Mouse (Mus musculus) embryonic fibroblast, embryonic 13.5 days (primary cell): ENCODE measurements around the gene Cyp2g1.

Experiments
- CTCF ChIP-seq: IDR thresholded peaks from 2 replicates; pipeline ENCODE4 v1.5.1; 2011; ENCODE audit warnings: mild to moderate bottlenecking, control low read depth, low read length, moderate library complexity, borderline replicate concordance; ENCODE audit not compliant: insufficient read depth
- POLR2A ChIP-seq: IDR thresholded peaks from 2 replicates; pipeline ENCODE4 v1.6.1; 2011; ENCODE audit warnings: low read depth, mild to moderate bottlenecking, control low read depth, low read length, moderate library complexity

DNA sequence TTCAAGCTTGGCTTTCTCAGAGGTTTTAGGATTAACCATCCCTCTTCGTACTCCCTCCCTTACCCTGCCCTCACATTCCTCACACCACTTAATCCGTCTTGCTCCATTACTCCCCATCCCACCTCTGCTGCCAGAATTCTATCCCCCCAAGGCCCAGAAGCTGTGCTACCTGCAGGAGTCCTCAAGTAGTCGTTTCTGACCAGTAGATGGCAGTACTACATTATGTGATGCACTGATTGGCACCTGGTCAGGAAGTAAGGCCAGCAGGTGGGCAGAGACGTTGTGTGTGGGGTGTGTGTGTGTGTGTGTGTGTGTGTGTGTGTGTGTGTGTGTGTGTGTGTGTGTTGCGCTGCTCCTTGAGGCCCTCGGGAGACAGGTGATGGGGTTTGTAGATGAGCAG, 32.8 kb upstream of the Cyp2g1 start:
- TF ChIP-seq CTCF (no peak; the same call in 1 of the 2 replicates), POLR2A (no peak)
